Mouse (Mus musculus) olfactory bulb, adult 2 months (tissue): ENCODE results near the gene Dusp1. TPM values are rescaled to one million over a fixed set of nuclear protein-coding genes. Genes with fewer than 3 reads are reported as not detected.
A peak's percentile ranks its signal among the peaks of the same experiment; 100 is the strongest.

Experiments
- H3K27ac ChIP-seq: fragments of 200-500 bp; 2 replicates; pipeline ENCODE4 v1.5.1; 2012; ENCODE audit warnings: low read depth, low read length; ENCODE audit not compliant: insufficient read depth
- H3K4me1 ChIP-seq: fragments of 200-500 bp; 2 replicates; pipeline ENCODE4 v1.6.1; 2012; ENCODE audit warnings: low read length; ENCODE audit not compliant: control insufficient read depth, insufficient read depth
- H3K4me3 ChIP-seq: fragments of 200-500 bp; 2 replicates; pipeline ENCODE4 v1.5.1; 2012; ENCODE audit warnings: mild to moderate bottlenecking, low read depth, low read length, moderate library complexity; ENCODE audit not compliant: insufficient read depth
- CTCF ChIP-seq: fragments of 200-500 bp; IDR thresholded peaks from 2 replicates; pipeline ENCODE4 v1.5.1; 2012; ENCODE audit warnings: low read depth, mild to moderate bottlenecking, low read length, moderate library complexity; ENCODE audit not compliant: insufficient read depth
- POLR2A ChIP-seq: fragments of 200-500 bp; IDR thresholded peaks from 2 replicates; pipeline ENCODE4 v1.6.1; 2012; ENCODE audit warnings: mild to moderate bottlenecking, low read depth, low read length, moderate library complexity; ENCODE audit not compliant: insufficient read depth
- WGBS: fragments of 180-500 bp; shearing (Covaris S2); methylation state at CpG from one replicate; pipeline ENCODE4 v1.1.7; 2018; 5-methylcytosine and 5-hydroxymethylcytosine counted together
- polyA plus RNA-seq: library from polyadenylated mRNA; stranded (reverse); fragments of >200 nt; gene quantifications from 2 replicates; pipeline ENCODE4 v1.2.4, GENCODE M21; 2012; ENCODE audit warnings: low replicate concordance; ENCODE audit not compliant: missing spikeins, insufficient read depth, insufficient read length

The Dusp1 gene
- polyA plus RNA-seq, 1 experiment = not detected

DNA sequence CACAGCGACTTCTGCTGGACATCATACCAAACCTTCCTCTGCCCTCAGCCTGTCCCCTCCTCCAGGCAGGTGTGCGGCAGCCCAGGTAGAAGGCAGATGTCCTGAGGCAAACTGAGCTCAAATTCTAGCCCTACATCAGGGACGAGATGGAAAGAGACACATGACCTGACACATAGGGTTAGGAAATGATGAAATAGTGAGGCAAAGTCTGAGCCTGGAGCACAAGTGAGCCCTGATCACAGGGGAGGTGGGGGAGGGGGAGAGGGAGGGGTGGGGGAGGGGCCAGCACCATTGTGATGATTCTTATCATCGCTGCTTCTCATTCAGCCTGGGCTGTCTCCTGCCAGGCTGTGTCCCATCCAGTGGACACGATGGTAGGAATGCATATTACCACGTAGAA is 40.0 kb upstream of the Dusp1 start:
- Histone ChIP-seq H3K27ac (peak overlapping the region; percentile 32; the same call in 1 of the 2 replicates), H3K4me3 (no peak overlapping the region), H3K4me1 (peaks cover 37% of the 10 kb centered on the region)
- TF ChIP-seq POLR2A (no peak), CTCF (no peak)
- WGBS = 72% methylated on average over 6 of the region's 6 CpGs

DNA sequence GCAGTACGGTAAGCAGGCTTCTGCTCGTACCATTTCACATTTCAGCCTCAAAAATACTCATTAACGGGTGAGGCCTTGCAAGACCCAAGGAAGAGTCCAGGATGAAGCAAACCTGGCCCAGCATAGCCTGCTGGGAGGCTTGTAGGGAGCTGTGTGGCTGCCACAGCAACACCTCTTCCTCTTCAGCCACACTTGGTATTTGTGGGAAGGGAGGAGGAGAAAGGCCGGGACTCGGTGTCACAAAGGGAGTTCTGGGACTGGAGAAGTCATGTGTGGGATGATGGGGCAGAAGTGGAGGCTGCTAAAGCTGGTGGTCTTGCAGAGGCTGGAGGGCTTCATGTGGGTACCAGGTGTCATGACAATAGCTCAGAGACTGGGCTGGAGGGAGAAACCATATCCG is 39.6 kb upstream of the Dusp1 start:
- TF ChIP-seq CTCF (no peak), POLR2A (no peak)
- Histone ChIP-seq H3K4me3 (no peak overlapping the region), H3K4me1 (peaks cover 40% of the 10 kb centered on the region), H3K27ac (peak overlapping the region; percentile 0; the same call in 1 of the 2 replicates)
- WGBS = 58% methylated on average over 6 of the region's 6 CpGs

DNA sequence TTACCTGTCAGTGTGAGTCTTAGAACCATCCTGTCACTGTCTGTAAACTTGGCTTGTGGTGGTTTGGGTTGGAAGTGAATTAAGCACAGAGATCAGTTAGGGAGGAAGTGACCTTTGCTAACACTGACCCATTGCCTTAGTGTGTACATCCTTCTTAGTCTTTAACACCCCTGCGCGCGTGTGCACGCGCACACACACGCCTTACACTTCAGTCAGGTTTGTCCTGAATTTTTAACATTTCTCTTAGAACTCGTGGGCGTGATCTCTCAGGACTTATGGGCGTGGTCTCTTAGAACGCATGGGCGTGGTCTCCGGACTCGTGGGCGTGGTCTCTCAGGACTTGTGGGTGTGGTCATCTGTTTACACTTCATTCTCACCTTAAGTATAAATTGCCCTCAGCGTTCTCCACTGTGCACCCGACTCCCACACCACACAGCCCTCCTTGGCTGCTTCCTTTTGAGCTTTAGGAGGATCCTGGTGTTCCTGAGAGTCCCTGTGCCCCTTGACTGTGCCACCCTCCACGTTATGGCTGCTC is 39.1 kb upstream of the Dusp1 start:
- no peak for TF ChIP-seq POLR2A
- TF ChIP-seq CTCF = no peak
- WGBS = 76% methylated on average over 17 of the region's 17 CpGs
- Histone ChIP-seq H3K4me1 (peaks cover 44% of the 10 kb centered on the region), H3K27ac (0 out of 2 replicates have a peak overlapping the region, but pooled peaks have one; percentile 0), H3K4me3 (no peak overlapping the region)

DNA sequence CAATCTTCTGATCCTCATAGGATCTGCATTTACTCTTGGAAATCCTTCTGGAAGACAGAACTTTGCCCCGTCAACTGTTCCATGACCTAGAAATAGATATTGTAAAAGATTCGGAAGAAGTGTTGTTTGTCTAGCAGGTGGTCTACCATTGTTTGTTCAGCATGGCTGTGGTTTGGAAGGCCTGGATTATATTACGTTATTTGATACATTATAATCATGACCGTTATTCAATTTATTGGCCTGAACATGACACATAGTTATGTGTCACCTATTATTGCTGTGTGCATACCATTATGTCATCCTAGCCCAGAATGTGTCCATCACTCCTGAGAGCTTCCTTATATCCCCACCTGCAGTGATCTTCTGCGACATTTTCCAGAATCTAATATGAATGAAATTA is 36.9 kb upstream of the Dusp1 start:
- WGBS = 91% methylated on average over 5 of the region's 5 CpGs
- TF ChIP-seq CTCF (no peak), POLR2A (no peak)
- Histone ChIP-seq H3K4me1 (peaks cover 48% of the 10 kb centered on the region), H3K4me3 (no peak overlapping the region), H3K27ac (no peak overlapping the region)

DNA sequence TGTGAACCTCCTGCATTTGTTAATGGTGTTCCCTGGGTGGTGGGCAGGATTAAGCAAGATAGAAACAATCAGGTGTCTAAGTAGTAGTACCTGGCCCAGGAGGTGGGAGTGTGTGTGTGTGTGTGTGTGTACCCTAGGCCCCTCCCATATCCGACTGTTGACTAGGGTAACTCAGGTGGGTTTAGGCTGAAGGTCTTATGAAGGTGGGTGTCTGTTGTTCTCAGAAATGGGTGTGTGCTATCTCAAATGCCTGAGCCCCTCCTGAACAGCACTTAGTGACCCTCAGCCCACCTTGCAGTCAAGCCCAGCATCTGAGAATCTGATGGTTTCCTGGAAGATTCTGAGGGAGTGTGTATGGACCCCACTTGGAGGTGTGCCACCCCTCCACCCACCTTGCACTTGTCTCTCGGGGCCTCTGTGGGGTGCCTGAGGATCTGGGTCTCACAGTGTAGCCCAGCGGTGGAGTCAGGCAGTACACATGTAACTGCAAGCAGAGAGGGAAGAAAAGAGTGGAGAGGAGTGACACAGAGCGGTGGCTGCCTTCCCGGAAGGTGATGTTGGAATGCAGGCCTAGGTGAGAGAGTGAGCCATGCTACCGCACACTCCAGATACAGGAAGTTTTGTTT is 35.0 kb upstream of the Dusp1 start:
- H3K27ac ChIP-seq = peak overlapping the region; percentile 9
- peaks cover 41% of the 10 kb centered on the region for H3K4me1 ChIP-seq
- TF ChIP-seq CTCF = peak; percentile 20; the same call in 1 of the 2 replicates
- TF ChIP-seq POLR2A = no peak
- 65% methylated on average over 6 of the region's 6 CpGs for WGBS
- no peak overlapping the region for H3K4me3 ChIP-seq

DNA sequence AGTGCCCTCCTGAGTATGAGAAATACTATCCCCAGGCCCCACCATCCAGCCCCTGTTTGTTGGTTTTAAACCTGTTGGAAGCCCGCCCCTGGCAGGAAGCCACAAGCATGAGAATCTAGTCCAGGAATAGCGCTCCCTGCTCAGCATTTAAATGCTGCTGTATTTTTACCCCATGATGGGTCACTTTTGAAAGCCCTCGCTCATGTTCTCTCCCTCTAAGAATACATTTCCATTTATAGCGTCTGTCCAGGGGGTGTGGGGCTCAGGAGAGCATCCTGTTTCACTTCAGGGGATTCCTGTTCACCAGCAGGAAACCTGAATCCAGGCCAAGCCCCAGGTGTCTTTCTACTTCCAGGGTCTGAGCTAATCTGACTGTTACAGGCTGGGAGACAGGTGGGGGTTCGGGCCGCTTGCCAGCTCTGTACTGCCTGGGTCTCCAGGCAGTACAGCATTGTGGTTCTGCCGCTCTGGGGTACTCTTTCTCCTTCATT is 34.3 kb upstream of the Dusp1 start:
- peaks cover 34% of the 10 kb centered on the region for H3K4me1 ChIP-seq
- 32% methylated on average over 7 of the region's 7 CpGs for WGBS
- H3K4me3 ChIP-seq = no peak overlapping the region
- TF ChIP-seq POLR2A = no peak
- no peak for TF ChIP-seq CTCF
- peak overlapping the region; percentile 9 for H3K27ac ChIP-seq

DNA sequence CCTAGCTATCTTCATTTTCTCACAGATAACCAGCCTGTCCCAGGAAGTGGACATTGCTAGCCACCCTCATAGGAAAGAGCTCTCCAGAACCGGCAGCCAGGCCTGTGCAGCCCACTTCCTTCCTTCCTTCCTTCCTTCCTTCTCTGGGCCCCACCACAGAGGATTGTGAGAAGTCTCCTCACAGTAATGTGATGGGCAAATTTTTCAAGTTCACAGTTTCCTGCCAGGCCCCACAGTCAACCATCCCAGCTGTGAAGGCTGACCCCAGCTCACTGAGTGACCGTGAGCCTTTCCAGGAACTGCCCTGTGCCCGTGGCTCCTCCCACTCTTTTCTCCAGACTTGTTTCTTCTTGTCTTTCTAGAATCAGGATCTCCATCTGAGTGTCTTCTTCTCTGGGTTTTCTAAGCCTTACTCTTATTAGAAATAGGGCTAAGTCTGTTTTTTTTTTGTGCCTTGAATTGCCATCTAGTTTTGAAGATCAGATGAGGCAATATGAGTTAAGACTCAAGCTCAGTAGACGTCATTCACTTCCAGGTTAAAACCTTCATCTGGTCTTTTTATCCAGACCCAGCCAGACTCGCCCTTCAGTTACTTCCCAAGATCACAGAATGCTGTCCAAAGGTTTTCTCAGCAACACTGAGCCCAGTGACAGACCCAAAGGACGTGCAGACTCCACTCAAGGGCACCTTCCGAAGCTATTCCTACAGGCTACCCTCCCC is 33.7 kb upstream of the Dusp1 start:
- Histone ChIP-seq H3K27ac (peak overlapping the region; percentile 12), H3K4me3 (no peak overlapping the region), H3K4me1 (peaks cover 29% of the 10 kb centered on the region)
- 53% methylated on average over 7 of the region's 7 CpGs for WGBS
- TF ChIP-seq POLR2A (no peak), CTCF (no peak)

DNA sequence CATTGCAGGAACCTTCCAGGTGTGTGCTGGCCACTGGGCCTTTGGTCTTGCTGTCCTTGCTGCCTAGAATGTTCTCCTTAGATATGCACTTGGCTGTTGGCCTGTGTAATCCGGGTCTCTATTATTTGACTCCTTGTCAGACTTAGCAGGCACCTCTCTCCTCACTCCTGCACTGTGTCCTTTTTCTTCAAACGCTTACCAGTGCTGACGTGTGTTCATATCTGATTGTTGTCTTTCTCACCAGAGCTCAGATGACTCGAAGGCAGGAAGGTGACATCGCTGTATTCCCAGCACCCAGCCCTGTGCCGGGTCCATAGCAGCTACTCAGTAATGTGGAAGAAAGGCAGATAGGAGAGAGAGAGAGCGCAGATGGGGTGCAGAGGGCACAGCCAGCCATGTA is 33.0 kb upstream of the Dusp1 start:
- Histone ChIP-seq H3K4me3 (no peak overlapping the region), H3K27ac (peak overlapping the region; percentile 12; the same call in 1 of the 2 replicates), H3K4me1 (peaks cover 29% of the 10 kb centered on the region)
- 88% methylated on average over 7 of the region's 7 CpGs for WGBS
- TF ChIP-seq POLR2A (no peak), CTCF (no peak)

DNA sequence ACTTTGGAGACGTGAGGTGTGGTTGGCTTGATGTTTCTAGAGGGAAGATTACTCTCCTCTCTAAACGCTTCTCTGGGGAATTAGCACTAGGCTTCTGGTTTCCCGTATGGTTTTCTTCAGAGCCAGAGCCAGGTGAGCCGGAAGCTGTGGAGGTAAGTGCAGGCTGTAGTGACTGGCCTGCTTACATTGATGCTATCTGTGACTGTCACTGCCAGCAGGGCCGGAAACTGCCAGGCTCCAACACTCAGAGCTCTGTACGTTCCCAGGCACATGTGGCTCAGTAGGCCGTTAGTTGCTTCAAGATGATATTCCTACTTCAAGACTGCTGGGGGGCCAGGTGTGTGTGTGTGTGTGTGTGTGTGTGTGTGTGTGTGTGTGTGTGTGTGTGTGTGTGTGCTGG is 32.2 kb upstream of the Dusp1 start:
- TF ChIP-seq CTCF (no peak), POLR2A (no peak)
- peaks cover 29% of the 10 kb centered on the region for H3K4me1 ChIP-seq
- no peak overlapping the region for H3K27ac ChIP-seq
- 88% methylated on average over 7 of the region's 7 CpGs for WGBS
- H3K4me3 ChIP-seq = no peak overlapping the region
